Mouse (Mus musculus): ENCODE results near the gene Zhx3. TPM values are rescaled to one million over a fixed set of nuclear protein-coding genes. Genes with fewer than 3 reads are reported as not detected.

Zhx3 gene
- polyA plus RNA-seq, 1 experiment from 2014 or later: 11.4 TPM

DNA sequence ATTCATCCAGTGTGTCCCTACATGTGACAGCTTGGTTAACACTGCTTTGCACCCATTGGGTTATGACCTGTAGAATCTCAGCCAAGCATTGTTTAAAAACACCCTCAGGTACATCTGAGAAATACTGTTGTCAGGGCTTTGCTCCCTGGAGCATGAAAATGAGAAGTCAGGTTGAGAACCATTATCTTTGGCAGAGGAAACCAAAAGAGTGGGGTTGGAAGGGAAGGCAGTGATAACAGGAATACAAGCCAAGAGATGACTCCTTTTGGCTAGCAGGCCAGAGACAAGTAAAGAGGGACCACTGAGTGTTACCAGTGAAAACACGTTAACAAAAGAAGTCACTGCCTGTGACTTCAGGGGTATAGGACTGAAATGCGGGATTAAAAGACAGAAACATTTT lies 108.4 kb downstream of the Zhx3 start:
- H3K27ac ChIP-seq (ENCODE audit: low read length): no peak overlapping the region
- H3K4me1 ChIP-seq (replicated peaks; ENCODE audit: control insufficient read depth, insufficient read depth, low read length): no peaks in the 10 kb centered on the region; the same call in 1 of the 2 replicates
- no peak overlapping the region for H3K4me3 ChIP-seq (ENCODE audit: low read length)
- no peak overlapping the region for H3K4me2 ChIP-seq (ENCODE audit: low read depth, low read length)
- no peaks in the 10 kb centered on the region for H3K9me3 ChIP-seq (ENCODE audit: control insufficient read depth, low read length)
- no peak overlapping the region for H3K9ac ChIP-seq (ENCODE audit: low read length)
- WGBS: 81% methylated on average over 2 of the region's 2 CpGs
- peaks cover 34% of the 10 kb centered on the region for H3K36me3 ChIP-seq (ENCODE audit: control insufficient read depth, insufficient read depth, low read length)
- no peak for ATAC-seq (ENCODE audit: low read depth)
- H3K27me3 ChIP-seq (ENCODE audit: control insufficient read depth, insufficient read depth, low read depth, low read length): no peaks in the 10 kb centered on the region

DNA sequence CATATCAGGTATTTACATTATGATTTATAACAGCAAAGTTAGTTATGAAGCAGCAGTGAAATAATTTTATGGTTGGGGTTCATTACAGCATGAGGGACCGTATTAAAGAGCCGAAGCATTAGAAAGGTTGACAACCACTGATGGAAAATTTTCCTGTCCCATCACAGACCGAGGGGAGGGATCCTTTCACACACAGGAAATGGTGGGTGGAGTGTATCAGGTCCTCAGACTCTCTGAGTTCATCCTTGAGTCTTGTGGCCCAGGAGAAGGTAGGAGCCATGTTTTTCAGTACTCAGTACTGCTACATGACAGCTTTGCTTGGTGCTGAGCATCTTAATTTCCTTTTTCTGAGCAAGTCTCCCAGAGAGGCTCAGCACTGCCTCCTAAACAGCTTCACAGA lies 109.0 kb downstream of the Zhx3 start:
- WGBS: 81% methylated on average over 3 of the region's 3 CpGs
- no peak overlapping the region for H3K4me2 ChIP-seq (ENCODE audit: low read depth, low read length)
- no peak overlapping the region for H3K27ac ChIP-seq (ENCODE audit: low read length)
- peaks cover 39% of the 10 kb centered on the region for H3K36me3 ChIP-seq (ENCODE audit: control insufficient read depth, insufficient read depth, low read length)
- no peaks in the 10 kb centered on the region; the same call in 1 of the 2 replicates for H3K4me1 ChIP-seq (replicated peaks; ENCODE audit: control insufficient read depth, insufficient read depth, low read length)
- no peak for ATAC-seq (ENCODE audit: low read depth)
- no peaks in the 10 kb centered on the region for H3K9me3 ChIP-seq (ENCODE audit: control insufficient read depth, low read length)
- H3K27me3 ChIP-seq (ENCODE audit: control insufficient read depth, insufficient read depth, low read depth, low read length): no peaks in the 10 kb centered on the region
- H3K9ac ChIP-seq (ENCODE audit: low read length): no peak overlapping the region
- H3K4me3 ChIP-seq (ENCODE audit: low read length): no peak overlapping the region

DNA sequence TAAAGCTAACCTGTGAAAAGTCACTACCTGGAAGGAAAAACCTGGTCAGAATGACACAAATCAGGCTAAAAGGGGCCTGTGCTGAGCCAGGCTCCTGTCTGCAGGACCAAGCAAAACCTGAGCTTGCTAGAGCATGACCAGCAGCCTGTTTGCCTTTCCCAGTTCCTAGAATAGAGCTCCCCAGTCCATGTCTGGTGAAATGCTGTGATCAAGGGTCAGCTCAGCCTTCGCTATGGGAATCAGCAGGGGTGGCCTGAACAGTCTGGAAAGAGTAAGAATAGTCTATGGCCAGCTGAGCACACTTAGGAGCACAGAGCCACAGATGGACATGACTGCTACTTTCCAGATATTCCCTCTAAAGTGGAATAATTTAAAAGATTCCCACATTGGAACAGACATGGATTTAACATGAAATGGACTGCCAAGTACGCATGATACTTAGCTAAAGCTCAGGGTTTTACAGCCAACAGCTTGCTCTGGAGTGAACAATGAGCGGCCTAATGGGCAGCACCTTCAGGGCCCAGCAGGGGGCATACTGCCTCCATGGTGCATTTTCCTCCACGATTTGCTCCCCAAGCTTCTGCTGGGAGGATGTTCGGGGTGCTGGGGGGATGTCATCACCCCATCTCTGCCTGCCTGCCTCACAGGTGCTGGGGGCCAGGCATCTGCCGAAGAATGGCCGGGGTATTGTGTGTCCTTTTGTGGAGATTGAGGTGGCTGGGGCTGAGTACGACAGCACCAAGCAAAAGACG lies 112.2 kb downstream of the Zhx3 start:
- Histone ChIP-seq H3K9ac (ENCODE audit: low read length) (no peak overlapping the region), H3K36me3 (ENCODE audit: control insufficient read depth, insufficient read depth, low read length) (peaks cover 59% of the 10 kb centered on the region), H3K9me3 (ENCODE audit: control insufficient read depth, low read length) (no peaks in the 10 kb centered on the region), H3K27ac (ENCODE audit: low read length) (no peak overlapping the region), H3K27me3 (ENCODE audit: control insufficient read depth, insufficient read depth, low read depth, low read length) (no peaks in the 10 kb centered on the region), H3K4me1 (replicated peaks; ENCODE audit: control insufficient read depth, insufficient read depth, low read length) (no peaks in the 10 kb centered on the region), H3K4me2 (ENCODE audit: low read depth, low read length) (no peak overlapping the region), H3K4me3 (ENCODE audit: low read length) (no peak overlapping the region)
- WGBS: 83% methylated on average over 9 of the region's 9 CpGs
- ATAC-seq (ENCODE audit: low read depth): no peak

DNA sequence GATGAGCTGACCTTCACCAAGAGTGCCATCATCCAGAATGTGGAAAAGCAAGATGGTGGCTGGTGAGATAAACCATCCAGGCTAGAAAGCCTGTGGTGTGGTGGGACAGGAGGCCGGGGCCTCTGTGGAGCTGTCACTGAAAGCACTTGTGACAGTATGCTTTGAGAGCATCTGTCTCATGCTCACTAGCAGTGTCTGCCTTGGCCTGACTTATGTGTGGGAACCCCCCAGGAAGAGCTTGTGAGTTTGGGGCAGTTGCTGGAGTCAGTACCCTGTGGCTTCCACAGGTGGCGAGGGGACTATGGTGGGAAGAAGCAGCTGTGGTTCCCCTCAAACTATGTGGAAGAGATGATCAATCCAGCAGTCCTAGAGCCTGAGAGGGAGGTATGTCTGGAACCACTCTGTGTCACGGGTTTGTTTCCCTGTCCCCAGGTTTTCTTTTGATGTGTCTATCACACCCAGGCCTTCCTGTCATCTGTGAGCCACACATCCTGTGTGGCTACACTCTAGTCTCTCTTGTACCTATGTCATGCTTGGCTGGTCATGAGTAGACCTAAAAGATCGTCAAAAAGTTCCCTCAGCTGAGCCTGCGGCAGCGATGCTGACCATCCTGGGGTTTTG lies 116.1 kb downstream of the Zhx3 start:
- Histone ChIP-seq H3K9me3 (ENCODE audit: control insufficient read depth, low read length) (no peaks in the 10 kb centered on the region), H3K36me3 (ENCODE audit: control insufficient read depth, insufficient read depth, low read length) (peaks cover 77% of the 10 kb centered on the region), H3K4me1 (replicated peaks; ENCODE audit: control insufficient read depth, insufficient read depth, low read length) (no peaks in the 10 kb centered on the region), H3K4me2 (ENCODE audit: low read depth, low read length) (no peak overlapping the region), H3K27ac (ENCODE audit: low read length) (no peak overlapping the region), H3K9ac (ENCODE audit: low read length) (no peak overlapping the region), H3K4me3 (ENCODE audit: low read length) (no peak overlapping the region), H3K27me3 (ENCODE audit: control insufficient read depth, insufficient read depth, low read depth, low read length) (no peaks in the 10 kb centered on the region)
- 87% methylated on average over 6 of the region's 6 CpGs for WGBS
- no peak for ATAC-seq (ENCODE audit: low read depth)

DNA sequence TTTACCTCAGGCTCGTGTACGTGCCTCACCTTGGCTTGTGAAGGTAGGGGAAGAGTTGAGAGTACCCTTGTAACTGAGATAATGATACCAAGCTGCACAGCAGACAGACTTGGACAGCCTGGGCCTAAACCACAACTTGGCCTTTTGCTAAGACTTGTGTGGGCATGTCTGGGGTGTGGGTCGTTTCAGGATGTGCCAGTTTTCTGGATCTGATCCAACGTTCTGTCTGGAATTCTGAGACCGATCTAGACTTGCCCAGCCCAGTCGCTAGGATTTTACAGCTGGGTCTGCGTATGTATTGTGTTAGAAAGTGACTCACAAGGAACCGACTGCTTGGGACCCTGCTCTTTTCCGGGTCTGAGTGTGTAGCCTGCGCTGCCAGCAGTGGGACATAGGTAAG lies 125.7 kb downstream of the Zhx3 start:
- no peak overlapping the region for H3K4me2 ChIP-seq (ENCODE audit: low read depth, low read length)
- H3K36me3 ChIP-seq (ENCODE audit: control insufficient read depth, insufficient read depth, low read length): peaks cover 35% of the 10 kb centered on the region
- H3K27ac ChIP-seq (ENCODE audit: low read length): no peak overlapping the region
- H3K4me1 ChIP-seq (replicated peaks; ENCODE audit: control insufficient read depth, insufficient read depth, low read length): peaks cover 31% of the 10 kb centered on the region
- ATAC-seq (ENCODE audit: low read depth): no peak
- WGBS: 72% methylated on average over 10 of the region's 10 CpGs
- no peaks in the 10 kb centered on the region for H3K9me3 ChIP-seq (ENCODE audit: control insufficient read depth, low read length)
- no peaks in the 10 kb centered on the region for H3K27me3 ChIP-seq (ENCODE audit: control insufficient read depth, insufficient read depth, low read depth, low read length)
- no peak overlapping the region for H3K4me3 ChIP-seq (ENCODE audit: low read length)
- no peak overlapping the region for H3K9ac ChIP-seq (ENCODE audit: low read length)

DNA sequence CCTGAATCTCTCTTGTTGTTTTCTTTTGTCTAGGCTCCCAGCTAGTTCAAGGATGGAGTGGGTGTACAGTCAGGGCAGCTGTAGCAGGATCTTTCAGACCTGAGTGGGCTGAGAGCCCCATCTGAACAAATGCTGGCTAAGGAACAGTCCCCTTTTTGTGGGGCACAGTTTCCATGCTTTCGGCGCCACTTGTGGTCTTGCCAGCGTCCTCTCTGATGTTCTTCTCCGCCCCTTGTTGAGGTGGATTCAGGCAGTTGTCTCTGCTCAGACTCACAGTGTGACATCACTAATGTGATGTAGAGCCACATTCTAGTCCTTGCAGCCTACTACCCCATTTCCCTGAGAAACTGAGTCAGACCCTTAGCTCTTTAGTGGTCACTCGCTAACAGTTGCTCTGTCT lies 126.2 kb downstream of the Zhx3 start:
- H3K27ac ChIP-seq (ENCODE audit: low read length): peak overlapping the region; percentile 37; the same call in 1 of the 2 replicates
- H3K36me3 ChIP-seq (ENCODE audit: control insufficient read depth, insufficient read depth, low read length): peaks cover 32% of the 10 kb centered on the region
- WGBS: 92% methylated on average over 5 of the region's 5 CpGs

DNA sequence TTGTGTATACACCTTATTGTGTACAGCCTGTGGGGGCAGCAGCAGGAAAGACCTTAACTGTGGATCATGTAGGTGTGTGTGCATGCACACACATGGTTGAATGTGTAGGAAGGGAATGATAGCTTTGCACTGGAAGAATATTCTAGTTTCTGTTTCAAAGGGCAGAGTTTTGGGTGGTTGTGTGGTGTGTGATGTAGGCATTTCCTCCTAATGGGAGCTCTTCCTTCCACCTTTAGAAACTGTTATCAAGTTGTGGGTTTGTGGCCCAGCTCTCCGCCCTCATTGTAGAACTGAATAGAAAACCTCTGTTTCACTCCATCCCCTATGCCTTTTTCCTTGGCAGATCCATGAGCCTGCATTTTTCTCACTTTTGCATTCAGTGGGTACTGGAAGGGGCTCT lies 127.3 kb downstream of the Zhx3 start:
- WGBS: 95% methylated on average over 1 of the region's 1 CpGs
- Histone ChIP-seq H3K4me1 (replicated peaks; ENCODE audit: control insufficient read depth, insufficient read depth, low read length) (peaks cover 38% of the 10 kb centered on the region), H3K36me3 (ENCODE audit: control insufficient read depth, insufficient read depth, low read length) (peaks cover 20% of the 10 kb centered on the region), H3K27me3 (ENCODE audit: control insufficient read depth, insufficient read depth, low read depth, low read length) (no peaks in the 10 kb centered on the region), H3K9ac (ENCODE audit: low read length) (no peak overlapping the region), H3K9me3 (ENCODE audit: control insufficient read depth, low read length) (no peaks in the 10 kb centered on the region), H3K4me3 (ENCODE audit: low read length) (no peak overlapping the region), H3K4me2 (ENCODE audit: low read depth, low read length) (no peak overlapping the region), H3K27ac (ENCODE audit: low read length) (peak overlapping the region; percentile 47)
- ATAC-seq (ENCODE audit: low read depth): no peak

More for the DNA sequence above, 126.2 kb downstream of the Zhx3 start:
- Histone ChIP-seq H3K27me3 (ENCODE audit: control insufficient read depth, insufficient read depth, low read depth, low read length) (no peaks in the 10 kb centered on the region), H3K4me1 (replicated peaks; ENCODE audit: control insufficient read depth, insufficient read depth, low read length) (peaks cover 33% of the 10 kb centered on the region), H3K9ac (ENCODE audit: low read length) (no peak overlapping the region), H3K4me2 (ENCODE audit: low read depth, low read length) (no peak overlapping the region), H3K9me3 (ENCODE audit: control insufficient read depth, low read length) (no peaks in the 10 kb centered on the region), H3K4me3 (ENCODE audit: low read length) (no peak overlapping the region)
- no peak for ATAC-seq (ENCODE audit: low read depth)

DNA sequence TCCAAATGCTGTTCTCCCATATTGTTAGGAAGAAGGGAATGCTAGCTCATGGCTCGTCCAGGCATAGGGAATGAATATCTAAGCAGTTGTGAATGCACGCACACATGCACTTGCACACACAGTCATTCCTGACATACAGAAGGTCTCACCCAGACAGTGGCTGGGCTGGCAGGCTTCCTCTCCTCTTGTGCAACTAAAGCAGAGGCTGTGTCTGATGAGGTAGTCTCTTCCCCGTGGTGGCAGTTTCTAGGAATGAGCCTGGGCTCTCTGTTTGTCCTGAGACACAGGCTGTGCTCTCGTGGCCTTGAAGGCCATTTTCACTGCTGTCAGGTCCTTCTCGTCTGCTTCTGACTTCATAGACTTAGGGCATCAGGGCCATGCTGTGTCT lies 128.0 kb downstream of the Zhx3 start:
- Histone ChIP-seq H3K4me1 (replicated peaks; ENCODE audit: control insufficient read depth, insufficient read depth, low read length) (peaks cover 44% of the 10 kb centered on the region), H3K27me3 (ENCODE audit: control insufficient read depth, insufficient read depth, low read depth, low read length) (no peaks in the 10 kb centered on the region), H3K4me3 (ENCODE audit: low read length) (no peak overlapping the region), H3K4me2 (ENCODE audit: low read depth, low read length) (no peak overlapping the region), H3K9me3 (ENCODE audit: control insufficient read depth, low read length) (no peaks in the 10 kb centered on the region), H3K36me3 (ENCODE audit: control insufficient read depth, insufficient read depth, low read length) (peaks cover 20% of the 10 kb centered on the region), H3K27ac (ENCODE audit: low read length) (no peak overlapping the region), H3K9ac (ENCODE audit: low read length) (no peak overlapping the region)
- no peak for ATAC-seq (ENCODE audit: low read depth)
- 72% methylated on average over 5 of the region's 5 CpGs for WGBS

DNA sequence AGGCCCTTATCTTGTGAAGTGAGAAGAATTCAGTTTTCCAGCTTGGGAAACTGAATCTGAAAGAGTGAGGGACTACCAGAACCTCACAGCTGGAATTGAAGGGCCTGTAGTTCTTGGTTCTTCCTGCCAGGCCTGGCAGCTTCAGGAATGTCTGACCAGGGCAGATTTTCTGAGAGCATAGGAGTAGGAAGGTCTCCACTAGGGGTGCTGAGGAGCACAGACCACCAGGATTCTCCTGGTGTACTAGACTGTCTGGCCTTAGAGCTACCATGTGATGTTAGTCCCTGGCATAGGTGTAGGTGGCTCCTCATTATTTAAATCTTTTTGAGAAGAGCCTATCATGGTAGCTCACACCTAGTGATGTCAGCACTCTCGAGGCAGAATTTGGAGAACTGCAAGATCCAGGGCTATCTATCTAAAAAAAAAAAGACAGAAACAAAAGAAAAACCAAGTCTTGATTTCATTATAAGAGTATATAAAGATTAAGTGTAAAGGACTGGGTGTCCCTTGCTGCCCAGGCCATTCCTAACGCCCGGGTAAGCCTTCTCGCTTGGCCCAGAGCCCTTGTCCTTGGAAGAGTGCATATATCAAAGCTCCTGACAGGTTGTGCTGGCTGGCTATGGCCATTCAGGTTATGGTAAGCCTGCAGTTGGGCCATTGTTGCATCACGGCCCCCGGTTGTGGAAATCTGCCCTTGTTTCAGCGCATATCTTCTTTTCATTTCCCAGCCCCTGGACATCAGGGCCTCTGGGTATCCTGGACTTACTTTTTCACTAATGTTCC lies 128.6 kb downstream of the Zhx3 start:
- H3K27ac ChIP-seq (ENCODE audit: low read length): peak overlapping the region; percentile 42
- no peaks in the 10 kb centered on the region for H3K9me3 ChIP-seq (ENCODE audit: control insufficient read depth, low read length)
- peaks cover 49% of the 10 kb centered on the region for H3K4me1 ChIP-seq (replicated peaks; ENCODE audit: control insufficient read depth, insufficient read depth, low read length)
- H3K9ac ChIP-seq (ENCODE audit: low read length): no peak overlapping the region
- ATAC-seq (ENCODE audit: low read depth): peak; percentile 58; the same call in 1 of the 2 replicates
- WGBS: 73% methylated on average over 7 of the region's 7 CpGs
- H3K36me3 ChIP-seq (ENCODE audit: control insufficient read depth, insufficient read depth, low read length): peaks cover 16% of the 10 kb centered on the region
- no peak overlapping the region for H3K4me2 ChIP-seq (ENCODE audit: low read depth, low read length)
- no peaks in the 10 kb centered on the region for H3K27me3 ChIP-seq (ENCODE audit: control insufficient read depth, insufficient read depth, low read depth, low read length)
- no peak overlapping the region for H3K4me3 ChIP-seq (ENCODE audit: low read length)
